Mouse (Mus musculus): ENCODE results near the gene Ltc4s. TPM values are rescaled to one million over a fixed set of nuclear protein-coding genes. Genes with fewer than 3 reads are reported as not detected.

Ltc4s gene
- polyA plus RNA-seq, 1 experiment from 2014 or later, result 2.1 TPM

DNA sequence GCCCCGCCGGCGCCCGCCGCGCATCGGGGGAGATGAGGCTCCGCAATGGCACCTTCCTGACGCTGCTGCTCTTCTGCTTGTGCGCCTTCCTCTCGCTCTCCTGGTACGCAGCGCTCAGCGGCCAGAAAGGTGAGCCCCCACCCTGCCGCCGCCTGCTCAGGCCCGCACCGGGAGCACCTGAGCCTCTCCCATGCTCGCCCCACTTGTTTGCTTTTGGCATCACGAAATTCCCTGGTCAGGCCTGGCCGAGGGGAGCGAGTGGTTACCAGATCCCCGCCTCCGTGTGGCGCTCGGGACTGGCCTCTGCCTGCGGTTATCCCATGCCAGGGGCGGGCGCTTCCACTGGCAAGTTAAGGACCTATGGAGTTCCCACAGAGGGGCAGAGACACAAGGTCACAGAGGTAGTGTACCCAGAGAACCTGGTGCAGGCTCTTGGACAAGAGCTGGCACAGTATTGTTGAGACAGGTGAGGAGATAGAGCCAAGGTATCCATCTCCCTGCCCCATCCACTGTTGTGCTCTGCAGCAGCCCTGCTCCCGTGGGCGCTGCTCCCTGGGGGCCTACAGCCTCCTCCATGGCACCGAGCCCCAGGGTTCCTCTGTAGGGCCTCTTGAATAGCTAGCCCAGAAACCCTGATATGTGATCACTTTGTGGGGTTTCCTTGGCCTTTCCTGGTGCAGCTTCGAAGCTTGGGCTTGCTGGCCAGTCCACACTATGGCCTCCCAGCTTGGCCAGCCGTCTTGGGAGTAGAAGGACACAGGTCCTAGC lies 12.6 kb downstream of the Ltc4s start:
- H3K4me2 ChIP-seq, result peak overlapping the region; percentile 89
- H3K9ac ChIP-seq, result peak overlapping the region; percentile 89
- 2% methylated on average over 34 of the region's 34 CpGs for WGBS
- peak; percentile 29 for ATAC-seq (ENCODE audit: insufficient read depth)
- H3K4me1 ChIP-seq (ENCODE audit: insufficient read depth), result peaks cover 21% of the 10 kb centered on the region
- peak overlapping the region; percentile 89 for H3K27ac ChIP-seq (ENCODE audit: low read depth)
- H3K9me3 ChIP-seq (ENCODE audit: low read depth, low read length), result no peaks in the 10 kb centered on the region
- 0 out of 2 replicates have a peak, but pooled peaks cover 3% of the 10 kb centered on the region for H3K36me3 ChIP-seq (ENCODE audit: insufficient read depth)
- H3K4me3 ChIP-seq (ENCODE audit: low read depth, low read length), result peak overlapping the region; percentile 87
- DNase-seq, result peak; percentile 62
- TF ChIP-seq CTCF (IDR thresholded peaks at IDR 0.05; ENCODE audit: low read depth), result no peak
- H3K27me3 ChIP-seq (ENCODE audit: insufficient read depth, low read length), result no peaks in the 10 kb centered on the region

DNA sequence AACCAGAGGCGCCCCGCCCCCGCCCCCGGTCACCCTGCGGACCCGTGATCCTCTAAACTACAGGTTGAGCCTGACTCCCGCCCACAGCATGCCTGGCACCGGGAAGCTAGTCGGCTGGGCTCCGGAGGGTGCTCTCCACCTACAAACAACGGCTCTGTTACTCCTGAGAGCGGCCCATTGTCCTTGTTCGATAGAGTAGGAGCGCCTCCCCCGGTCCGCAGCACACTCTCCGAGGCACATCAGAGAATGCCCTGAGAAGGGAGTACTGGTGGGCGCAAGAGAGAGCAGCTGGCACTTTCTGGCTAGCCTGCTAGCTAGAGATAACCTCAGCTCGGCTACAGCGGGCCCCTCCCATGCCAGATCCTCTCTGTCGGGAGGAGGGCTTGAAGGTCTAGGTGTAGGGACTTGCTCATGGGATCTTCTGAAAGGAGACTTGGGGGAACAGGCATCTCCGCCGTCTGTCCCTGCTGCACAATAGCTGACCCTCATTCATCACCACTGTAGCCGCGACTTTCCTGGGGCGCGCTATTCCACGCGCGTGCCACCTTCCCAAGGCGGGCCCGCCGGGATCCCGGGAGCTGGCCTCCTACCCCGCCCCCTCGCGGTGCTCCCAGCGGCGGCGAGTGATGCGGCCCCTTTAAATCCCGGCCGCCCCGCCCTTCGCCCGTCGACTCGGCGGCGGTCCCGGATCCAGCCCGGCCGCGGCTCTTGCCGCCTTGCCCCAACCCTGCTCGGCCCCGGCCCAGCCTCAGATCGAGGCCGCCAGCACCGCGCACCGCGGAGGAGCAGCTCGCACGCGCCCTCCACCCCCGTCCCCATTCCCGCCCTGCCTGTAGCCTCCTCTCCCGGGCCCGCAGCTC lies 13.5 kb downstream of the Ltc4s start:
- peak overlapping the region; percentile 89 for H3K4me2 ChIP-seq
- no peaks in the 10 kb centered on the region for H3K36me3 ChIP-seq (ENCODE audit: insufficient read depth)
- H3K4me1 ChIP-seq (ENCODE audit: insufficient read depth), result peaks cover 19% of the 10 kb centered on the region
- H3K9me3 ChIP-seq (ENCODE audit: low read depth, low read length), result no peaks in the 10 kb centered on the region
- DNase-seq (peak; percentile 91), ATAC-seq (ENCODE audit: insufficient read depth) (peak; percentile 88)
- H3K9ac ChIP-seq, result peak overlapping the region; percentile 89
- WGBS, result under 1% methylated on average over 70 of the region's 70 CpGs
- peak overlapping the region; percentile 87 for H3K4me3 ChIP-seq (ENCODE audit: low read depth, low read length)
- H3K27ac ChIP-seq (ENCODE audit: low read depth), result peak overlapping the region; percentile 89
- H3K27me3 ChIP-seq (ENCODE audit: insufficient read depth, low read length), result no peaks in the 10 kb centered on the region
- no peak; the same call in 1 of the 2 replicates for TF ChIP-seq CTCF (IDR thresholded peaks at IDR 0.05; ENCODE audit: low read depth)

DNA sequence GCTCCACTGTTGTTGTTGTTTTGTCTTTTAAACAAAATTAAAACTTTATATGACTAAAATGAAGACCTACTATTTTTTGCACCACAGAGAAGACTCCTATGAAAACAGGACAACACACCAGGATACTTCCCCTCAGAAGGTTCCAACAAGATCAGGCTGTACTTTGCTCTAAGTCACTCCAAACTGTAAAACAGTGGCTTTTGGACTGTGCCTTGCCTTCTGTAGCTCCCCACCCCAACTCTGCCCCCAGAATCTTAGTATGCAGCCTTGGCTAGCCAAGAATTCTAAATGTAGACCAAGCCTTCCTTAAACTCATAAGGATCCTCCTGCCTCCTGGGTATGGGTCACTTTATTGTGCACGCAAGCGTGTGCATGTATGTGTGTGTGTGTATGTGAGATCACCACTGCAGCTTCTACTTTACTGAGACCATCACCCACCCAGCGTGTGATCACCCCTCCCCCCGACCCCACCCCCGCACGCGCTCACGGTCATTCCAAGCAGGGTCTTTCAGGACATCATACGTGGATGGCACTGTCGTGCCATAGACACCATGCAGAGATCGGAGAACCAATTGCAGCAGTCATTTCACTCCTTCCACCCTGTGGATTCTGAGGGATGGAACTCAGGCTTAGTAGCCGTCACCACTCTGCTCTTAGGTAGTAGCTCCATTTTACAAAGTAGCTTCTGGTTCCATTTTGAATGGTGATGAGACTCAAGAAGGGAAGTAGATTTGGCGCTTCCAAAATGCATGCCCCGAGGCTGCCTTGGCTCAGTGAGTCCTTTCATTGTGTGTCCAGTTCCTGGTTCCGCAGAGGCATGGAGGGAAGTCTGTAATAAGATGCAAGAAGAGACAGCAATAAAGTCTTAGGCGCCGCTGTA lies 14.4 kb downstream of the Ltc4s start:
- Histone ChIP-seq H3K27me3 (ENCODE audit: insufficient read depth, low read length) (no peaks in the 10 kb centered on the region), H3K27ac (ENCODE audit: low read depth) (peak overlapping the region; percentile 89), H3K9me3 (ENCODE audit: low read depth, low read length) (no peaks in the 10 kb centered on the region), H3K4me3 (ENCODE audit: low read depth, low read length) (peak overlapping the region; percentile 87), H3K4me2 (peak overlapping the region; percentile 89), H3K4me1 (ENCODE audit: insufficient read depth) (peaks cover 19% of the 10 kb centered on the region), H3K36me3 (ENCODE audit: insufficient read depth) (no peaks in the 10 kb centered on the region), H3K9ac (peak overlapping the region; percentile 89)
- DNase-seq (peak; percentile 65), ATAC-seq (ENCODE audit: insufficient read depth) (peak; percentile 3; the same call in 1 of the 2 replicates)
- TF ChIP-seq CTCF (IDR thresholded peaks at IDR 0.05; ENCODE audit: low read depth), result no peak
- WGBS, result 6% methylated on average over 17 of the region's 17 CpGs

DNA sequence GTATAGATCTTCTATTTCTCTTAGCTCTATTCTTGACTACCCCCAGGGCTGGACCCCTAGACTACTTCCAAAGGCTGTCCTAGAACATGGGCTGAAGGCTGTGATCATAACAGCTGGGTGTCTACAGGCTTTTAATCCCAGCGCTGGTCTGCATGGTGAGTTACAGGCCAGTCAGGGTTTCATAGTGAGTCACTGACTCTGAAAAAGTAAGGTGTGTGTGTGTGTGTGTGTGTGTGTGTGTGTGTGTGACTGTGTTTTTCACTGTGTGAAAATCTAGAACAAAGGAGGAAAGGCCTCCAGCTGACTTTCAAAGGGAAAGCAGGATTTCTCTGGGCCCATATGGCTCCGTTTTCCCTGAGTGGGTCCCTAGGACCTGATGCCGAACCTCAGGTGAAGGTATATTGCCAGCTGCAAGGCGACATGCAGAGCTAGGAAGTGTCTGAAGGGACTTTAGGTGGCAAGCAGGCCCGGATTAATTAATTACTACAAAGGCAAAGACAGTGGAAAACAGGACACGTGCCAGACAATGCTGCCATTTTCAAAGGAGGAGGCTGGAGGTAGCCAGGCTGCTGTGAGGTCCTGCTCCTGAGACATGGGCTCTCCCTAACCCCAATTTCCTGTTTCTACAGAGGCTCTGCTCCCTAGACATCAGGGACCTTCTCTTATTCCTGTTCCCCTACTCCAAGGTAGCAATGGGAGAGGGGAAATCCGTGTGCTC lies 15.7 kb downstream of the Ltc4s start:
- TF ChIP-seq CTCF (IDR thresholded peaks at IDR 0.05; ENCODE audit: low read depth), result no peak
- no peak for ATAC-seq (ENCODE audit: insufficient read depth)
- DNase-seq, result no peak
- H3K27ac ChIP-seq (ENCODE audit: low read depth), result no peak overlapping the region
- H3K36me3 ChIP-seq (ENCODE audit: insufficient read depth), result no peaks in the 10 kb centered on the region
- no peak overlapping the region for H3K4me2 ChIP-seq
- H3K9me3 ChIP-seq (ENCODE audit: low read depth, low read length), result no peaks in the 10 kb centered on the region
- no peak overlapping the region for H3K4me3 ChIP-seq (ENCODE audit: low read depth, low read length)
- H3K4me1 ChIP-seq (ENCODE audit: insufficient read depth), result peaks cover 14% of the 10 kb centered on the region
- H3K27me3 ChIP-seq (ENCODE audit: insufficient read depth, low read length), result no peaks in the 10 kb centered on the region
- no peak overlapping the region for H3K9ac ChIP-seq
- 60% methylated on average over 7 of the region's 7 CpGs for WGBS

DNA sequence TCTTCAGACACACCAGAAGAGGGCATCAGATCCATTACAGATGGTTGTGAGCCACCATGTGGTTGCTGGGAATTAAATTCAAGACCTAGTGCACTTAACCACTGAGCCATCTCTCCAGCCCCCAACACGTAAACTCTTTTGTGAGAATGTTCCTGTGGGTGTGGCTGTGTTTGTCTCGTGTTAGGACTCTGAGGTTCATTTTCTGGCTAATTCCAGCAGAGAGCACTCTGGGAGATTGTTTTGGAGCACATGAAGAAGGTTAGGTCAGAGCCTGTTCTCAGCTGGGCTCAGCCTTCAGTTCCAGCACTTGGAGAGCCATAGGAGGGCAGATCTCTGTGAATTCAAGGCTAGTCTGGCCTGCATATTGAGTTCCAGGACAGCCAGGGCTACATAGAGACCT lies 18.6 kb downstream of the Ltc4s start:
- Histone ChIP-seq H3K4me1 (ENCODE audit: insufficient read depth) (peaks cover 12% of the 10 kb centered on the region), H3K9ac (no peak overlapping the region), H3K36me3 (ENCODE audit: insufficient read depth) (no peaks in the 10 kb centered on the region), H3K9me3 (ENCODE audit: low read depth, low read length) (no peaks in the 10 kb centered on the region), H3K27me3 (ENCODE audit: insufficient read depth, low read length) (no peaks in the 10 kb centered on the region), H3K4me2 (no peak overlapping the region), H3K27ac (ENCODE audit: low read depth) (no peak overlapping the region), H3K4me3 (ENCODE audit: low read depth, low read length) (no peak overlapping the region)
- DNase-seq, result no peak
- no peak for ATAC-seq (ENCODE audit: insufficient read depth)
- WGBS, result 48% methylated on average over 2 of the region's 2 CpGs
- no peak for TF ChIP-seq CTCF (IDR thresholded peaks at IDR 0.05; ENCODE audit: low read depth)

DNA sequence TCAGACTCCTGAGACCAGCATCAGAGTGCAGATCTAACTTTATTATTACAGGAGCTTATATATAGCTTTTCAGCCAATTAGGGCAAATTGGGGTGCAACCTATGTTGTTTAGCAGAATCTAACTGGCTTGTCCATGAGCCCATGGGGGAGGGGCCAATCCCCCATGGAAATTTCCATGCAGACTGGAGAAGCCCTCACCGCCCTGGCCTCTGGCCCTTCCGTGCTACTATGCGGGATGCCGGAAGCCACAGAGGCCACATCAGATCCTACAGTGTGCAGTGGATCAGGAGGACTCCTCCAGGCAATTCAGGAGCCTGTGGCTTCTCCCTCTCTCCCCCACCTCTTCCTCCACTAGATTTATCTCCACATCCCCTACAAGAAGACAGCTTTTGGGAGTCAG lies 20.6 kb downstream of the Ltc4s start:
- no peak overlapping the region for H3K4me2 ChIP-seq
- ATAC-seq (ENCODE audit: insufficient read depth) (no peak; the same call in 1 of the 2 replicates), DNase-seq (peak; percentile 49)
- peaks cover 17% of the 10 kb centered on the region for H3K4me1 ChIP-seq (ENCODE audit: insufficient read depth)
- H3K36me3 ChIP-seq (ENCODE audit: insufficient read depth), result no peaks in the 10 kb centered on the region
- TF ChIP-seq CTCF (IDR thresholded peaks at IDR 0.05; ENCODE audit: low read depth), result no peak
- no peak overlapping the region for H3K9ac ChIP-seq
- H3K9me3 ChIP-seq (ENCODE audit: low read depth, low read length), result no peaks in the 10 kb centered on the region
- H3K27ac ChIP-seq (ENCODE audit: low read depth), result no peak overlapping the region
- H3K27me3 ChIP-seq (ENCODE audit: insufficient read depth, low read length), result no peaks in the 10 kb centered on the region
- H3K4me3 ChIP-seq (ENCODE audit: low read depth, low read length), result no peak overlapping the region
- 46% methylated on average over 4 of the region's 4 CpGs for WGBS

Data from lung, embryonic 14.5 days (tissue).